Mouse (Mus musculus) WW6 (cell line): ENCODE measurements around the gene Nsmf.

Experiments used
- DNase-seq: peaks from one replicate; pipeline ENCODE4 v3.0.0-alpha.2; 2013; ENCODE audit warnings: low read depth, low spot score

Nsmf gene

GRCm38 (mm10) chr2:25085571-25085970 lies 31.4 kb downstream of the Nsmf start:
- DNase-seq = no peak

- no peak for DNase-seq
Measured at GRCm38 (mm10) chr2:25087842-25088241, 33.7 kb downstream of the Nsmf start.

GRCm38 (mm10) chr2:25088636-25089035 lies 34.5 kb downstream of the Nsmf start:
- no peak for DNase-seq

- DNase-seq = no peak
Measured at GRCm38 (mm10) chr2:25094785-25095108, 40.6 kb downstream of the Nsmf start.

GRCm38 (mm10) chr2:25095109-25095850 lies 41.1 kb downstream of the Nsmf start, which contains the start of gene Noxa1:
TSS of gene Noxa1 (minus strand) at chr2:25095149.
- DNase-seq = peak; percentile 31

GRCm38 (mm10) chr2:25098005-25098615 lies 44.0 kb downstream of the Nsmf start:
- no peak for DNase-seq

GRCm38 (mm10) chr2:25098956-25099355 lies 44.8 kb downstream of the Nsmf start:
- DNase-seq = no peak

GRCm38 (mm10) chr2:25099703-25100102 lies 45.5 kb downstream of the Nsmf start:
- no peak for DNase-seq

- no peak for DNase-seq
Measured at GRCm38 (mm10) chr2:25104122-25104521, 50.0 kb downstream of the Nsmf start.

GRCm38 (mm10) chr2:25106045-25106444 lies 51.9 kb downstream of the Nsmf start:
- DNase-seq = no peak

- no peak for DNase-seq
Measured at GRCm38 (mm10) chr2:25109487-25109886, 55.3 kb downstream of the Nsmf start.

GRCm38 (mm10) chr2:25110505-25111183 lies 56.5 kb downstream of the Nsmf start:
- no peak for DNase-seq

- DNase-seq = no peak
Measured at GRCm38 (mm10) chr2:25111184-25111791, 57.1 kb downstream of the Nsmf start.
